Mouse (Mus musculus) spleen, adult 18-20 months (tissue): Measurements from ENCODE around the gene Lpcat2.
"Not testable (repeated sequence)": the region's sequence is repeated elsewhere in the genome, so short reads cannot be mapped to it uniquely, and the experiment has no call there.

Experiments used
- DNase-seq, 2 experiments: peaks; one replicate each; pipeline ENCODE4 v3.0.0; 2022; ENCODE audit warnings: mixed read lengths in 2 of 2

Lpcat2 gene

DNA sequence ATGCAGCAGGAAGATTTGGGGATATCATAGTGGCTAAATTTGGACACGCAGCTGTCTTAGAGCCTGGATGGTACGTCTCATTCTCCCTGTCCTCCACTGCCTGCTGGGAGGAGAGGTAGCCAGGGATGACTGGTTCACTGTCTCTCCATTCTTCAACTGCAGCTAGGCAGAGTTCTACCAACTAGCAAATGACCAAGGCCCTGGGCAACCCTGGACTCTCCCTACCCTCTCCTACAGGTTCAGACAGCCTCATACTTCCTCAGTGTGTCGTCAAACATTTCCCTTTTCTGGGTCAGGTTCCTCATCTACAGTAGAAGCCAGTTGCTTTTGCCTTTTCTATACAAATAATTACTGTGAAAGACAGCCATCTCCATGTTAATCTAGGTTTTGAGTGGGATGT, 466 bp upstream of the Lpcat2 start:
- no peak for DNase-seq

DNA sequence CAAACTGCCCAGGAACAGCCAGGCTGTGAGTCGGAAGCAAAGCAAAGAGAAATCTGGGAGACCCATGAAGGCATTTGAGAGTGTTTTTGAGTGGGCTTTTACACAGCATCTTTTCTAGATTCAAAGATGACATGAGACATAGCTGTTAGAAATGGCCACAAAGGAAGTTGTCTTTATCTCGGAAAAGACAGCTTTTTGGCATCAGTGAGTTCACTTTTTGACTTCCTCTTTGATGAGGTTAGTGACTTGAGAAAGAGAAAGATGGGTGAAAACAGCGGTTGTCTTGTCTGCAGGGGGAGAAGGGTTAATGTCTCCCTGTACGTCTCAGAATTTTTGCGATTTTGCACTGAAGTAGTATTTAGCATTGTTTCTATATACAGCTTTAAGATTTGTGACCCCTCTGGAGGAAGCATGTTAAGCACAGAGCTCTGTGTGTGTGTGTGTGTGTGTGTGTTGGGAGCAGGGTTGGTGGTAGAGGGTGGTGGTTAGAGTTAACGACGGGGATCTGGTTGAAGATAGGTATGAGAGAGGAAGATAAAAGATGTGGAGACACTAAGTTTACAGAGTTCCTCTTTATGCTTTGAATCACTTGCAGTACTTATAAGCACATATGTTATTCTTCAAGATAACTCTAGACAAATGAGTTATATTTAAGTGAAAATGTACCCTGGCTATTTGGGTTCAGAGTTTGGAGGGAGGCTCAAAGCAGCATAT, 1.3 kb downstream of the Lpcat2 start:
- DNase-seq: no peak

DNA sequence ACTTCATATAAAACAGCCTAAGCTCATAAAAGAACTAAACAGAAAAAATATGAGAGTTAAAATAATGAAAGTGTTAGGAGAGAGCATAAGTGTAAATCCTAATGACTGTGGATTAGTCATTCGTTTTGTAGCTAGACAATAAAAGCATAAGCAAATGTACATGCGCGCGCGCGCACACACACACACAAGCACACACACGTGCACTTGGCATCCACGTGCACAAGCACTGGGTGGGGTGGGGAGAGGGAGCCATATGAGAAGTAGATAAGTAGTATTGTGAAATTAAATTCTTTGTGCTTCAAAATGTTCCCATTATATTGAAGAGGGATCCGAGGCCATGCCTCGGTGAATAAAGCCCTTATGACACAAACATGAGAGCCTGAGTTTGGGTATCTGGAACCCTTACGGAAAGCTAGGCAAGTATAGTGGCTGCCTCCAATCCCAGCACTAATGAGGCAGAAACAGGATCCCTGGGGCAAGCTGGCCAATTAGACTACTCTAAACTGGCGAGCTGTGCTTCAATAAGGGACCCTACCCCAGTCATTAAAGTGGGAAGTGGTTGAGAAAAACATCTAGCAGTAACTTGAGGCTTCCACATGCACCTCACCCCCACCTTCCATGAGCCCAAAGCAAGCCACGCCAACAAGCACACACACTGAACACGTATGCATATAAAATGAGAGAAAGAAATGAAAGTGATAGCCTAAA, 3.5 kb downstream of the Lpcat2 start:
- DNase-seq: no peak

GRCm38 (mm10) chr8:92861977-92862376, 6.8 kb downstream of the Lpcat2 start:
- no peak for DNase-seq

GRCm38 (mm10) chr8:92870281-92870680, 15.1 kb downstream of the Lpcat2 start:
- no peak for DNase-seq

GRCm38 (mm10) chr8:92872063-92872759, 17.1 kb downstream of the Lpcat2 start:
- no peak for DNase-seq

DNA sequence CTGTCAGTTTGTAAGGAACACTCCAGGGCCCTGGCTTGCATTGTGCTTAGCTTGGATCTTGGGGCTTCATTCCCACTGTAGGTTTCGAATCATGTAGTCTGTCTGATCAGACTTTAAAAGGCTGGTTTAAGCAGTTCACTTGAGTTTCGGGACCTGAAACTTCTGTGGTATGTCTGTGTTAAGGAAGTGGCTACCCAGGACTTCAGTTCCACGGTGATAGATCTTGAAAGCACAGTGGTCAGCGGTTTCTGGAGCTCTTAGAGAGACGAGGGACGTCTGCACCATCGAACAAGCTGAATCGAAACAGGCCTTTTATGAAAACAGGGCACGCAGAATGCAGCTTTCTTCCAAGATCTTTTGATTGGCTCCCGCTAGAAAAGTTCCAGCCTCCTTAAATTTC, 20.7 kb downstream of the Lpcat2 start:
- DNase-seq: no peak

DNA sequence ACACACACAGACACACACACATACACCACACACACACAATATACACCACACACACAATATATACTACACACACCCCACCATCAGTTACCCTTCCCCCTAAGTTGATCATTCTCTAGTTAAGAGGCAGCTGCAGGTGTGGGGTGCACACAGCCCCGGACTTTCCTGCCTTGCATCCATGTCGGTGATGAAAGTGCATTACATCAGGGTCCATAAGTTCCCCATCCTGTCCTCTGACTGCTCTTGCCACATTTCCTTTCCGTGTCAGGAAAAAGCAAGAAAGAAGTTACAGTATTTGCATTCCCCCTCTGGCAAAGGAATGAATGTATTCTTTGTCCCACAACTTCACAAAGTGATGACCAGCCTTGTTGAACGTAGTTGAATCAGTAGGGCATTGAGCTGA, 26.1 kb downstream of the Lpcat2 start:
- no peak for DNase-seq

- no peak for DNase-seq
Observed at GRCm38 (mm10) chr8:92883771-92884170, 28.6 kb downstream of the Lpcat2 start.

GRCm38 (mm10) chr8:92892216-92892615, 37.1 kb downstream of the Lpcat2 start:
- not testable (repeated sequence) for DNase-seq

GRCm38 (mm10) chr8:92893870-92894269, 38.7 kb downstream of the Lpcat2 start:
- no peak for DNase-seq

GRCm38 (mm10) chr8:92895053-92895452, 39.9 kb downstream of the Lpcat2 start:
- DNase-seq: no peak

DNA sequence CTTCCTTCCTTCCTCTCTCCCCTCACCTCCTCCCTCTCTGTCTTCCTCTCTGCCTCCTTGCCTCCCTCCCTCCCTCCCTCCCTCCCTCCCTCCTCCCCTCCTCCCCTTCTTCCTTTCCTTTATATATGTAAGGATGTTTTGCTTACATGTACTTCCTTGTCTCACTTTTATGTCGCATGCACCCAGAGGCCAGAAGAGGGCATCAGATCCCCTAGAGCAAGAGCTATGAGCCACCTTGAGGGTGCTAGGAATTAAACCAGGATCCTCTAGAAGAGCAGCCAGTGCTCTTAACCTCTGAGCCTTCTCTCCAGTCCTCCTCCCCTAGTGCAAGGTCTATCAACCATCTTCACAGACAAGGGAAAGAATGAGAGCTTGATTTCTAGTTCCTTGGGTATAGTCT, 40.9 kb downstream of the Lpcat2 start:
- DNase-seq: no peak

DNA sequence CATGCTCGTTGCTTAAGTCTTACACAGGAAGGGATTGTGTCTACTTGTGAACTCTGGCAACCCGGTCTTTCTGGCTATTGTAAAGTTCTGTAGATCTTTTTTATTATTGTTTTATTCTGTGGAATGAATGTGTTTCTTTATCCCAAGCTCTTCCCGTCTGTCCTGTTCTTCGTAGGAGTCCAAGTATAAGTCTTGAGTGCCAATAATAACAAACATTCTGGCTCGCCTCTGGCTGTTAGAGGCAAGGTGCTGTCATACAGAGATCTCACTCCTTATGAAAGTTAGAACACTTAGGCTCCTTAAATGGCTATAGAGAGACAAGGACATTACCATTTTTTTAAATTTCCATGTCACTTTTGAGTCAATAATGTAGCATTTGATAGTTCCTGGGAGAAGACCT, 41.5 kb downstream of the Lpcat2 start:
- no peak for DNase-seq

- DNase-seq: no peak
Observed at GRCm38 (mm10) chr8:92897794-92898193, 42.7 kb downstream of the Lpcat2 start.

GRCm38 (mm10) chr8:92899590-92899989, 44.5 kb downstream of the Lpcat2 start:
- DNase-seq: no peak

GRCm38 (mm10) chr8:92901107-92901506, 46.0 kb downstream of the Lpcat2 start, which contains the start of gene Capns2:
Capns2 (plus strand) TSS chr8:92901407.
- no peak for DNase-seq

GRCm38 (mm10) chr8:92902981-92903380, 47.8 kb downstream of the Lpcat2 start:
- DNase-seq: no peak

- no peak for DNase-seq
Observed at GRCm38 (mm10) chr8:92903488-92904135, 48.5 kb downstream of the Lpcat2 start.

GRCm38 (mm10) chr8:92906553-92906952, 51.4 kb downstream of the Lpcat2 start:
- no peak for DNase-seq

GRCm38 (mm10) chr8:92908448-92908847, 53.3 kb downstream of the Lpcat2 start:
- DNase-seq: no peak

GRCm38 (mm10) chr8:92911477-92911876, 56.3 kb downstream of the Lpcat2 start:
- DNase-seq: no peak

- no peak for DNase-seq
Observed at GRCm38 (mm10) chr8:92913396-92913795, 58.3 kb downstream of the Lpcat2 start.
